Mouse (Mus musculus): ENCODE measurements around the gene Clec4a1. TPM values are rescaled to one million over a fixed set of nuclear protein-coding genes. Genes with fewer than 3 reads are reported as not detected.
A peak's percentile ranks its signal among the peaks of the same experiment; 100 is the strongest.

Gene Clec4a1
- polyA plus RNA-seq (2015; fragmentation: Nextera tagmentation; extraction: Ambion mirVana): 1.2 and 2.0 TPM in 2 replicates

DNA sequence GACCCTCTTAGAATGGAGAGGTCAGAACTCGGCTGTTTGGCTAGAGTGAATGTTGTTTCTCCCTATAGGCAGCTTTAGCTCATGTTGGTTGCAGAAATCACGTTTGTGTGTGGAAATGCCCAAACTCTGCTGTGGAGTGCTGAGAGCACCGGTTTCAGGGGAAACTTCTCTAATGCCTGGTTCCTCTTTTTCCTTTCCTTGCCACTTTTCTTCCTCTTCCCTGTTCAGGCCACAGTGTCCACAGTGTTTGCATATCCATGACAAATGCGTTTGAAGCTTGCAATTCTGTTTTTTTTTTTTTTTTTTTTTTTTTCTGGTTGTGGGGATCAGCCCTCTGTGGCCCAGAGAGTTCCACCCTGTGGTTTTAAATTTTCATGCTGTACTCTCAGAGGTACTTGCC, at the start of gene Clec4a1:
Gene Clec4a1, plus strand, starts transcription at position 398 of the 400 bp plus-strand sequence.
- Histone ChIP-seq H3K9me3 (ENCODE audit: control insufficient read depth, low read length) (0 out of 2 replicates have a peak, but pooled peaks cover 2% of the 10 kb centered on the region), H3K36me3 (ENCODE audit: control insufficient read depth, insufficient read depth, low read length) (no peaks in the 10 kb centered on the region), H3K9ac (ENCODE audit: low read depth, low read length) (no peak within 1 kb of the TSS), H3K4me1 (ENCODE audit: control insufficient read depth, insufficient read depth, low read depth, low read length) (no peaks in the 10 kb centered on the region), H3K4me3 (ENCODE audit: low read length) (no peak within 1 kb of the TSS), H3K27me3 (replicated peaks; ENCODE audit: control insufficient read depth, insufficient read depth, low read length) (no peaks in the 10 kb centered on the region), H3K4me2 (ENCODE audit: low read length) (no peak within 1 kb of the TSS), H3K27ac (ENCODE audit: low read depth, low read length) (no peak within 1 kb of the TSS)
- 53% methylated on average over 4 of the region's 4 CpGs for WGBS
- ATAC-seq: no peak

DNA sequence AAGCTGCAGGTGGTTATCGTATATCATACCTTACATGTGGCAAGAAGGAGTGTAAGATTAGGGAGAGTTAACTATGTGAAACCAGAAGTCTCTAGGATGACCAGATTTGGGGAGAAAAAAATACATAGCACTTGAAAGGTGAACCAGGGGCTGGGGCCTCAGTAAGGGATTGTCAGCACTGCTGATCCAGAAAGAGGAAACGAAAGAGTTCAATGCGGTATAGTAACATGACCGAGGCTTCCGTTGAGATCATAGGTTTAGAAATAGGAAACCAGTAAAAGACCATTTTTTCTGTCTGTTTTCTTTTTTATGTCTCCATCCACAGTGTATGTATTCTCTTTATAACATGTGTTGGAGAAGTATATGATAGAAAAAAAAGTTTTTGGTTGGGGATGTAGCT, 48.8 kb upstream of the Clec4a1 start:
- no peak overlapping the region for H3K4me3 ChIP-seq (ENCODE audit: low read length)
- 98% methylated on average over 5 of the region's 5 CpGs for WGBS
- no peak overlapping the region for H3K9ac ChIP-seq (ENCODE audit: low read depth, low read length)
- H3K27me3 ChIP-seq (replicated peaks; ENCODE audit: control insufficient read depth, insufficient read depth, low read length): 0 out of 2 replicates have a peak, but pooled peaks cover 2% of the 10 kb centered on the region
- peaks cover 12% of the 10 kb centered on the region for H3K4me1 ChIP-seq (ENCODE audit: control insufficient read depth, insufficient read depth, low read depth, low read length)
- no peak for ATAC-seq
- no peak overlapping the region for H3K27ac ChIP-seq (ENCODE audit: low read depth, low read length)
- H3K4me2 ChIP-seq (ENCODE audit: low read length): no peak overlapping the region
- H3K36me3 ChIP-seq (ENCODE audit: control insufficient read depth, insufficient read depth, low read length): peaks cover 4% of the 10 kb centered on the region; the same call in 1 of the 2 replicates
- H3K9me3 ChIP-seq (ENCODE audit: control insufficient read depth, low read length): no peaks in the 10 kb centered on the region

DNA sequence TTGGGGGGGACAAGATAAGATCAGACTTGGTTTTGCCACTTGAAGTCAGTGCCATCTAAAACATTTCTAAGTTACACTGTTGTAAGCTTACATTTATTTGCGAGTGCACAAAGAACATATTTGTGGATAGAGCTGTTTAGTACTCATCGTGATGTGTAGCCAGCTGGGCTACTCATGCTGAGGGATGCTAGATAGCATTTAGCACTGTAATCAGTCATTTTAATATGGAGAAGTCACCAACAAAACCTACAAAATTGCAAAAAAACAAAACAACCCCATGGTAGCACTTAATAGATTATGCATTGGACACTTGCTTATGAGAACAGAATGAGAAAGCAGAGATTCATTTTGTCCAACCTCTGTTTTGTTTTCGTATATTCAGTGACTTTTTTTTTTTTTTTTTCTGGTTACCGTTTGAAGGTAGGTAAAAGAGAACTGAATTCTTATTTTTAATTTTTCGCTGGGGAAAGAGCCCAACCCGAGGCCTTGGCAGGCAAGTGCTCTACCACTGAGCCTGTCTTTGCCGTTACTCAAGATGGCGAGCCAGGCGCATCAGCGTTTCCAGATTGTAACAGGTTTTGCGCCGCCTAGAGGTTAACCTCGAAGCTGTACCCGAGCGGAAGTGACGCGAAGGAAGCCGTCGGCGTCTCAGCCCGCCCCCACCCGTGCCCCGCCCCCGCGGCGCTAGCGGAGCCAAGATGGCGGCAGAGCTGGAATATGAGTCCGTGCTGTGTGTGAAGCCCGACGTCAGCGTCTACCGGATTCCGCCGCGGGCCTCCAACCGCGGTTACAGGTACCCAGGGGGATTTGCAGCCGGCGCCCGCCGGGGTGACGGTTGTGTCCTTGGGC, 47.6 kb upstream of the Clec4a1 start, which contains the start of gene Necap1:
Gene Necap1, plus strand, starts transcription at position 604 of the 849 bp plus-strand sequence.
- WGBS: 6% methylated on average over 43 of the region's 43 CpGs
- H3K27ac ChIP-seq (ENCODE audit: low read depth, low read length): peak within 1 kb of the TSS; percentile 90

DNA sequence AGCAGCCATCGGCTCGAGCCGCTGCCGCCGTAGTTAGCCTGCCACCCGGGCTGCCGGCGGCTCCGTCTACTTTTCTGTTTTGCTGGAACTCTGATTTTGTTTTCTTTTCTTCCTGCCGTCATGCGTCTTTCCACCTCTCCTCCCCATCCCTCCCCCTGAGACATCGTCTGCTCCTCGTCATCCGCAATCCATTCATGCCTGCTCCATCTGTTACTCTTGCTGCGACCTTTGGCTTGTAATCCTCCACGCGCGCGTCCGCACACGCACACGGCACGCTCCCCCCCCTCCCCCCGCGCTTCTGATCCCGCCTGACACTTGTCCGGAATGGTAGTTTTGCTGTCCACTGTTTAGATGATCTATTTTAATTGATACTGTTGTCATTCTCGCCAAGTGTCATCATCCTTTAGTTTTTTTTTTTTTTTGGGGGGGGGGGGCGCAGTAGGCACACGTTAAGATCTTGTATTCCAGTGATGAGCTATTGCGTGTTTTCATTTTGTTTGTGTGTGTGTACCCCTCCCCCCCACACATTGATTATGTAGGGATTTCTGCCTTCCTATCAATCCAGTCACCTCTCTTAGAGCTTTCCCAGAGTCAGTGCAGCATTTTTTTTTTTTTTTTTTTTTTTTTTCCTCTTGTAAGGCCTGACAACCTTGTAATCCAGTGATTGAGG, 46.8 kb upstream of the Clec4a1 start:
- H3K27ac ChIP-seq (ENCODE audit: low read depth, low read length): peak overlapping the region; percentile 90
- H3K4me1 ChIP-seq (ENCODE audit: control insufficient read depth, insufficient read depth, low read depth, low read length): peaks cover 14% of the 10 kb centered on the region
- WGBS: under 1% methylated on average over 31 of the region's 31 CpGs
- peak overlapping the region; percentile 82 for H3K9ac ChIP-seq (ENCODE audit: low read depth, low read length)
- H3K27me3 ChIP-seq (replicated peaks; ENCODE audit: control insufficient read depth, insufficient read depth, low read length): 0 out of 2 replicates have a peak, but pooled peaks cover 2% of the 10 kb centered on the region
- no peaks in the 10 kb centered on the region for H3K9me3 ChIP-seq (ENCODE audit: control insufficient read depth, low read length)
- H3K36me3 ChIP-seq (ENCODE audit: control insufficient read depth, insufficient read depth, low read length): peaks cover 4% of the 10 kb centered on the region; the same call in 1 of the 2 replicates
- H3K4me2 ChIP-seq (ENCODE audit: low read length): peak overlapping the region; percentile 65
- H3K4me3 ChIP-seq (ENCODE audit: low read length): peak overlapping the region; percentile 66
- ATAC-seq: peak; percentile 75

More for the DNA sequence above, 47.6 kb upstream of the Clec4a1 start, which contains the start of gene Necap1:
- Histone ChIP-seq H3K9ac (ENCODE audit: low read depth, low read length) (peak within 1 kb of the TSS; percentile 82), H3K4me2 (ENCODE audit: low read length) (peak within 1 kb of the TSS; percentile 65), H3K9me3 (ENCODE audit: control insufficient read depth, low read length) (no peaks in the 10 kb centered on the region), H3K4me3 (ENCODE audit: low read length) (peak within 1 kb of the TSS; percentile 66), H3K27me3 (replicated peaks; ENCODE audit: control insufficient read depth, insufficient read depth, low read length) (0 out of 2 replicates have a peak, but pooled peaks cover 2% of the 10 kb centered on the region), H3K36me3 (ENCODE audit: control insufficient read depth, insufficient read depth, low read length) (peaks cover 4% of the 10 kb centered on the region; the same call in 1 of the 2 replicates), H3K4me1 (ENCODE audit: control insufficient read depth, insufficient read depth, low read depth, low read length) (peaks cover 14% of the 10 kb centered on the region)
- peak; percentile 98 for ATAC-seq

DNA sequence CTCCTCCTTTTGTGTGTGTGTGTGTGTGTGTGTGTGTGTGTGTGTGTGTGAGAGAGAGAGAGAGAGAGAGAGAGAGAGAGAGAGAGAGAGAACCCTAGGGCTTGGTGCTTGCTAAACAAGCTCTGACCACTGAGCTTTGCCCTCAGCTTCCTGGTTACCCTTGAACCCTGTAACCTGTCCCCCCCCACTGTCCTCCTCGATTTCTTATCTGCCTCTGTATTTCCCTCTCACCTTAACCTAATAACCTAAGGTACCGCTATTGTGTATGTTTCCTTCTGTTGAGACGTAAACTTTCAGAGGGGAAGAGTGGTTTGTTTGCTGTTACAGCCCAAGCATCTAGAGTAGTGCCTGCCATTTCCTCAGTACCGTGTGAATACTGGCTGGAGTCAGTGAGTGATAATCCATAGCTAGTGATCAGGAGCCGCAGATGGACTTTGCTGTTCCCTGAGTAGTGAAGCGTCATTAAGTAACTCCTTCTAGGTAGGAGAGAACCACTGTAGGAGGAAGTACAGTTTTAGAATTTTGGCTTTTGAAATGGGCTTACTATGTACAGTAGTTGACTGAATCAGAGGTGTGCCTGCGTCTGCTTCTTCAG, 42.4 kb upstream of the Clec4a1 start:
- Histone ChIP-seq H3K4me3 (ENCODE audit: low read length) (no peak overlapping the region), H3K9ac (ENCODE audit: low read depth, low read length) (no peak overlapping the region), H3K4me2 (ENCODE audit: low read length) (no peak overlapping the region), H3K27ac (ENCODE audit: low read depth, low read length) (no peak overlapping the region), H3K27me3 (replicated peaks; ENCODE audit: control insufficient read depth, insufficient read depth, low read length) (no peaks in the 10 kb centered on the region), H3K4me1 (ENCODE audit: control insufficient read depth, insufficient read depth, low read depth, low read length) (peaks cover 14% of the 10 kb centered on the region), H3K36me3 (ENCODE audit: control insufficient read depth, insufficient read depth, low read length) (peaks cover 34% of the 10 kb centered on the region), H3K9me3 (ENCODE audit: control insufficient read depth, low read length) (no peaks in the 10 kb centered on the region)
- WGBS: 97% methylated on average over 7 of the region's 7 CpGs
- no peak for ATAC-seq

DNA sequence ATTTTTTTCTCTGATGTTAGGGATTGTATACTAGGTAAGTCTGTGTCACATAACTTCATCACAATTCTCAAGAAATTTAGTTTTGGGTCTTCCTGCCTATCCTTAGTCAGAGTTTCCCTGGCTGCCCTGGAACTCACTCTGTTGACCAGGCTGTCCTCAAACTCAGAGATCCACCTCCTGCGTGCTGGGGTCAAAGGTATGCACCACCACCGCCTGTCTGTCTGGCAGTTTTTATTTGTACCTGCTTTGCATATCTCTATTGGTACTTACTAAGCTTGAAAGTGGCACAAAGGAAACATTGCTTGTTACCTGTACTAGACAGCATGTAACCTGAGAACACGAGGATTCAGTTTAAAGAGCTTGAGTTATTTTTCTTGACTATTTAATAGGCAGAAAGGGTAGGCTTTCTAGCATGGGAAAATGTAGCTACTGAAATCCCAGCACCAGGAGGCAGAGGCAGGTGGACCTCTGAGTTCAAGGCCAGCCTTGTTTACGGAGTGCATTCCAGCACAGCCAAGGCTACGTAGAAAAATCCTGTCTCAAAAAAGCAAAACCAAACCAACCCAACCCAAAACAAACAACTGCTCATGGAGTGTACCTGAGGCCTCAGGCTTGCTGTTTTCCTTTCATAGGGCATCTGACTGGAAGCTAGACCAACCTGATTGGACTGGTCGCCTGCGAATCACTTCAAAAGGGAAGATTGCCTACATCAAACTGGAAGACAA, 41.7 kb upstream of the Clec4a1 start:
- no peak for ATAC-seq
- Histone ChIP-seq H3K27ac (ENCODE audit: low read depth, low read length) (no peak overlapping the region), H3K4me3 (ENCODE audit: low read length) (no peak overlapping the region), H3K9me3 (ENCODE audit: control insufficient read depth, low read length) (no peaks in the 10 kb centered on the region), H3K4me2 (ENCODE audit: low read length) (no peak overlapping the region), H3K36me3 (ENCODE audit: control insufficient read depth, insufficient read depth, low read length) (peaks cover 35% of the 10 kb centered on the region), H3K9ac (ENCODE audit: low read depth, low read length) (no peak overlapping the region), H3K27me3 (replicated peaks; ENCODE audit: control insufficient read depth, insufficient read depth, low read length) (no peaks in the 10 kb centered on the region), H3K4me1 (ENCODE audit: control insufficient read depth, insufficient read depth, low read depth, low read length) (peaks cover 14% of the 10 kb centered on the region)
- whole genome bisulfite sequencing: 92% methylated on average over 7 of the region's 7 CpGs

DNA sequence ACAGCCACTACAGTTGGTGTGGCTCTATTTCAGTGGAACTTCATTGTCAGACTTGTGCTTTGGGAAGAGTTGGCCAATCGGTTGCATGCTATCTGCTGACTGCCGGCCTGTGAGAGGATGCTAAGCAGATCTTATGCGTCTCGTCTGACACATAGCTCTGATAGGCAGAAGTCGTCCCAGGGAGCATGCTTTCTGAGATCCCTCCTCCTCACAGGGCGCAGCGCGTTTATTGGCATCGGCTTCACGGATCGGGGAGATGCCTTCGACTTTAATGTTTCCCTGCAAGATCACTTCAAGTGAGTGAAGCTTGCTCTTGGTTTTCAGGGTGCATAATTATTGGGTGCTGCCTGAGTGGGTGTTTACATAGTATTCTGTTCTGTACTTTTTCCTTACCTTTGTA, 40.4 kb upstream of the Clec4a1 start:
- peaks cover 2% of the 10 kb centered on the region; the same call in 1 of the 2 replicates for H3K4me1 ChIP-seq (ENCODE audit: control insufficient read depth, insufficient read depth, low read depth, low read length)
- no peak overlapping the region for H3K4me2 ChIP-seq (ENCODE audit: low read length)
- H3K36me3 ChIP-seq (ENCODE audit: control insufficient read depth, insufficient read depth, low read length): peaks cover 38% of the 10 kb centered on the region
- H3K4me3 ChIP-seq (ENCODE audit: low read length): no peak overlapping the region
- ATAC-seq: no peak
- WGBS: 97% methylated on average over 12 of the region's 12 CpGs
- H3K27ac ChIP-seq (ENCODE audit: low read depth, low read length): no peak overlapping the region
- H3K27me3 ChIP-seq (replicated peaks; ENCODE audit: control insufficient read depth, insufficient read depth, low read length): no peaks in the 10 kb centered on the region
- H3K9me3 ChIP-seq (ENCODE audit: control insufficient read depth, low read length): no peaks in the 10 kb centered on the region
- H3K9ac ChIP-seq (ENCODE audit: low read depth, low read length): no peak overlapping the region

DNA sequence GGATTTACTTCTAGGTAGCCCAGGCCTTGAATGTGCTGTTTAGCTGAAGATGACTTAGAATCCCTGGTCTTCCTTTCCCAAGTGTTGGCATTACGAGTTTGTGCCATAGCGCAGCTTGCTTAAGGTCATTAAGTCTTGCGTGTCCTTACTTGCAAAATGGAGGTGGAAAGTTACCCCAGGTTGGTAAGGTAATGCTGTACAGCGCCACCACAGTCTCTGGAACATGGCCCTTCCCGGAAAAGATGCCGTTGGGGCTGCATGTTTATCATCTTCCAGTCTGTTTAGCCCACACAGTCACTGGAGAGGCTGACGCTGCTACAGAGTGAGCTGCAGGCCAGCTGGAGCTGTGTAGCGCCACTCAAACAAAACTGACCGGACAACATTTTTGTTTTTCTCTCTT, 38.0 kb upstream of the Clec4a1 start:
- Histone ChIP-seq H3K4me1 (ENCODE audit: control insufficient read depth, insufficient read depth, low read depth, low read length) (no peaks in the 10 kb centered on the region), H3K27ac (ENCODE audit: low read depth, low read length) (no peak overlapping the region), H3K36me3 (ENCODE audit: control insufficient read depth, insufficient read depth, low read length) (peaks cover 57% of the 10 kb centered on the region), H3K4me3 (ENCODE audit: low read length) (no peak overlapping the region), H3K9me3 (ENCODE audit: control insufficient read depth, low read length) (no peaks in the 10 kb centered on the region), H3K27me3 (replicated peaks; ENCODE audit: control insufficient read depth, insufficient read depth, low read length) (no peaks in the 10 kb centered on the region), H3K9ac (ENCODE audit: low read depth, low read length) (no peak overlapping the region), H3K4me2 (ENCODE audit: low read length) (no peak overlapping the region)
- no peak for ATAC-seq
- 91% methylated on average over 9 of the region's 9 CpGs for WGBS

Data from hindbrain, embryonic 16.5 days (tissue).